Mouse (Mus musculus) liver, adult 2 months (tissue): Measurements from ENCODE around the gene Inhbc. TPM values are rescaled to one million over a fixed set of nuclear protein-coding genes. Genes with fewer than 3 reads are reported as not detected.

ENCODE experiments used
- DNase-seq: peaks from one replicate; pipeline ENCODE4 v3.0.0-alpha.2; 2011; ENCODE audit warnings: low read depth, low spot score; ENCODE audit errors: extremely low read depth
- H3K27ac ChIP-seq: fragments of 200-500 bp; replicated peaks from 2 replicates; pipeline ENCODE4 v1.5.1; 2012; ENCODE audit warnings: low read depth, mild to moderate bottlenecking, control low read depth, inconsistent platforms, low read length; ENCODE audit not compliant: insufficient read depth
- H3K27me3 ChIP-seq: fragments of 200-500 bp; 2 replicates; pipeline ENCODE4 v1.6.1; 2012; ENCODE audit warnings: mild to moderate bottlenecking, moderate library complexity, low read length, inconsistent platforms; ENCODE audit not compliant: control insufficient read depth, insufficient read depth
- H3K36me3 ChIP-seq: fragments of 200-500 bp; 2 replicates; pipeline ENCODE4 v1.6.1; 2012; ENCODE audit warnings: low read length, inconsistent platforms; ENCODE audit not compliant: control insufficient read depth, insufficient read depth
- H3K4me1 ChIP-seq: fragments of 200-500 bp; 2 replicates; pipeline ENCODE4 v1.6.1; 2011; ENCODE audit warnings: low read length; ENCODE audit not compliant: control insufficient read depth, insufficient read depth
- H3K4me3 ChIP-seq: fragments of 200-500 bp; 2 replicates; pipeline ENCODE4 v1.5.1; 2011; ENCODE audit warnings: low read depth, mild to moderate bottlenecking, control low read depth, low read length, moderate library complexity; ENCODE audit not compliant: insufficient read depth
- H3K79me2 ChIP-seq: fragments of 200-500 bp; 2 replicates; pipeline ENCODE4 v1.6.1; 2012; ENCODE audit warnings: inconsistent platforms, mild to moderate bottlenecking, low read length, moderate library complexity; ENCODE audit not compliant: control insufficient read depth, insufficient read depth
- H3K9ac ChIP-seq: fragments of 200-500 bp; 2 replicates; pipeline ENCODE4 v1.6.1; 2012; ENCODE audit warnings: low read depth, mild to moderate bottlenecking, control low read depth, inconsistent platforms, low read length
- CTCF ChIP-seq: fragments of 200-500 bp; IDR thresholded peaks from 2 replicates; pipeline ENCODE4 v1.5.1; 2011; ENCODE audit warnings: low read depth, low read length, control low read depth
- POLR2A ChIP-seq: fragments of 200-500 bp; IDR thresholded peaks from 2 replicates; pipeline ENCODE4 v1.6.1; 2011; ENCODE audit warnings: low read length, control low read depth; ENCODE audit not compliant: insufficient read depth; ENCODE audit errors: extremely low read depth
- WGBS: fragments of 180-500 bp; shearing (Covaris S2); methylation state at CpG from one replicate; pipeline ENCODE4 v1.1.7; 2018; 5-methylcytosine and 5-hydroxymethylcytosine counted together
- polyA plus RNA-seq: library from polyadenylated mRNA; depleted of rRNA; stranded (reverse); fragments of >200 nt; gene quantifications from 2 replicates; pipeline ENCODE4 v1.2.3, GENCODE M21; 2012
- total RNA-seq: library from RNA; depleted of rRNA; stranded (reverse); fragments of >200 nt; gene quantifications from 2 replicates; pipeline ENCODE4 v1.2.3, GENCODE M21; 2014

Gene Inhbc
- total and polyA plus RNA-seq, 2 experiments, result 8.2 to 58.0 TPM

DNA sequence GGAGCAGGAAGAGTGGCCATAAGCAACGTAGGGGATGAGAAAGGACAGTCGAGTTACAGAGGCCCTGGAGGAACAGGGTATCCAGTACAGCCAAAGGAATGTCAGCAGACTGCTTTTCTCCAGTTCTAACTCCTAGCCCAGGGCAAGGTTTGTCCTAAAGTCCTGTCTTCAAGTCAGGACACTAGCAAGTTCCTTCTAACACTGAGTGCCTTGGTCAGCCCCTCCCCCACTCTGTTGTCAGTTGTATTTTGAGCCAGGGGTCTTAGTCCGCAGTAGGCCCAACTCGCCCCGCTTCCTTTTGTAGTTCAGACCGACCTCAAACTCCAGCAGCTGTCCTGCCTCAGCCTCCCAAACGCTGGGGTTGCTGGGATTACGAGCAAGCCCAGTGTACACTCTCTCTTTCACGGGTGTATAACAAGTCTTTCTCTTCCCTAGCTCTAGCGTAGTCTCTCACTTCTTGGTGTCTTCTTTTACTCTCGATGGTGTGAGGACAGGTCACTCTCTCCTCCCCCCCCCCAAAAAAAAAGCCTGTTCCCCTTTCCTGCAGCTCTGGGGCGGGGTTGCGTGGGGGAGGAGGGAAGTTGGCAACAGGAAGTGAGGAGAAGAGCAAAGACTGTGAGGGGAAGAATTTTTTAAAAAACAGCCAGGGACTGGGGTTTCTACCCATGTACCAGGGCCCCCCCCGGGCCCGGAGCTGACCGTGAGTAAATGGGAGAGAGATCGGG, 46.9 kb downstream of the Inhbc start:
- TF ChIP-seq POLR2A (no peak), CTCF (no peak)
- 67% methylated on average over 17 of the region's 17 CpGs for WGBS
- H3K27ac ChIP-seq, result peak overlapping the region; percentile 64
- peaks cover 14% of the 10 kb centered on the region for H3K27me3 ChIP-seq
- no peak for DNase-seq
- peak overlapping the region; percentile 8; the same call in 1 of the 2 replicates for H3K9ac ChIP-seq
- no peaks in the 10 kb centered on the region for H3K36me3 ChIP-seq
- H3K79me2 ChIP-seq, result 0 out of 2 replicates have a peak, but pooled peaks cover 2% of the 10 kb centered on the region
- H3K4me1 ChIP-seq, result peaks cover 7% of the 10 kb centered on the region; the same call in 1 of the 2 replicates
- peak overlapping the region; percentile 37 for H3K4me3 ChIP-seq

DNA sequence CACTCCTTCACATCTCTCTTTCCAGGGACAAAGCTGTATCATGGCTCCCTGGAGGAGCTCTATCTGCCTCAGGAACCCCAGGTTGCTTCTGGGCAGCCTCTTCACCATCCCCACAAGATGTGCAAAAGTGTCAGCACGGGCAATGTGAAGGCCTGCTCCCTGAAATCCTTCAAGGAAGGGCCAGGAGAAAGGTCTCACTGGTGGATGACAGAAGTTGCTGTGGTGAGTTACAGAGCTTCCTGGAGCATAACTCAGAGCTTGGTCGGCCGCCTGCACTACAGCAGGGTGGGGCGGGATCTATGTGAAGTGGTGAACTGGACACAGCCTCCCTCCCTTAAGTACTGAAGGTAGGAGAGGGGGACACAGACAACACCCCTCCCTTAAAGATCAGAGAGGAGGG, 47.6 kb downstream of the Inhbc start:
- 75% methylated on average over 4 of the region's 4 CpGs for WGBS
- Histone ChIP-seq H3K27ac (peak overlapping the region; percentile 64), H3K36me3 (no peaks in the 10 kb centered on the region), H3K4me1 (peaks cover 7% of the 10 kb centered on the region; the same call in 1 of the 2 replicates), H3K4me3 (no peak overlapping the region), H3K9ac (0 out of 2 replicates have a peak overlapping the region, but pooled peaks have one; percentile 8), H3K79me2 (0 out of 2 replicates have a peak, but pooled peaks cover 2% of the 10 kb centered on the region), H3K27me3 (peaks cover 14% of the 10 kb centered on the region)
- TF ChIP-seq CTCF, result no peak
- TF ChIP-seq POLR2A, result no peak
- no peak for DNase-seq

- Histone ChIP-seq H3K36me3 (no peaks in the 10 kb centered on the region), H3K4me1 (peaks cover 7% of the 10 kb centered on the region; the same call in 1 of the 2 replicates), H3K9ac (no peak overlapping the region), H3K79me2 (0 out of 2 replicates have a peak, but pooled peaks cover 2% of the 10 kb centered on the region), H3K27me3 (peaks cover 14% of the 10 kb centered on the region), H3K27ac (no peak overlapping the region), H3K4me3 (no peak overlapping the region)
- TF ChIP-seq POLR2A (no peak), CTCF (no peak)
- no peak for DNase-seq
- WGBS, result 83% methylated on average over 13 of the region's 13 CpGs
Observed at GRCm38 (mm10) chr10:127322178-127322577, 48.1 kb downstream of the Inhbc start.

DNA sequence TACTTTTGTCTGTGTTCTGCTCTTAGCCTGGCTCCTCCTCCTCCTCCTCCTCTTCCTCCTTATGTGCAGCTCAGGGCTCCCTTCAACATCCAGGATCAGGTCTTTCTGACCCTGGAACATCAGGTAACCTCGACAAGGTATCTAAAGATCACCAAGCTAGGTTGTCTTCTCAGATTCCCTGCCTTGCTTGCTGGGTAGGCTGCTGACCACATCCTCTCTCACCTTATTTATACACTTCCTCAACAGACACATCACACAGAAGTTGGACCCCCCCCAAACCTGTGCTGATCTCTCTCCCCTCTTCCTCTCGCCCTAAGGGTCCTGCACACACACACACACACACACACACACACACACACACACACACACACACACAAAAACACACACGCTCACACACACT, 48.6 kb downstream of the Inhbc start, which contains the start of gene Arhgap9:
TSS of gene Arhgap9 (plus strand) at position 344 of the 400 bp plus-strand sequence.
- peaks cover 7% of the 10 kb centered on the region; the same call in 1 of the 2 replicates for H3K4me1 ChIP-seq
- DNase-seq, result no peak
- no peak within 1 kb of the TSS for H3K9ac ChIP-seq
- H3K4me3 ChIP-seq, result no peak within 1 kb of the TSS
- H3K27me3 ChIP-seq, result peaks cover 10% of the 10 kb centered on the region
- H3K36me3 ChIP-seq, result no peaks in the 10 kb centered on the region
- H3K27ac ChIP-seq, result no peak within 1 kb of the TSS; the same call in 1 of the 2 replicates
- 76% methylated on average over 3 of the region's 3 CpGs for WGBS
- TF ChIP-seq CTCF, result no peak
- no peak for TF ChIP-seq POLR2A
- 0 out of 2 replicates have a peak, but pooled peaks cover 2% of the 10 kb centered on the region for H3K79me2 ChIP-seq

GRCm38 (mm10) chr10:127319969-127320368, 50.3 kb downstream of the Inhbc start:
- TF ChIP-seq POLR2A (no peak), CTCF (no peak)
- no peak overlapping the region for H3K4me3 ChIP-seq
- H3K4me1 ChIP-seq, result no peaks in the 10 kb centered on the region
- H3K9ac ChIP-seq, result no peak overlapping the region
- H3K27ac ChIP-seq, result no peak overlapping the region
- WGBS, result 70% methylated on average over 7 of the region's 7 CpGs
- DNase-seq, result no peak
- no peaks in the 10 kb centered on the region for H3K36me3 ChIP-seq
- no peaks in the 10 kb centered on the region for H3K79me2 ChIP-seq
- H3K27me3 ChIP-seq, result no peaks in the 10 kb centered on the region

DNA sequence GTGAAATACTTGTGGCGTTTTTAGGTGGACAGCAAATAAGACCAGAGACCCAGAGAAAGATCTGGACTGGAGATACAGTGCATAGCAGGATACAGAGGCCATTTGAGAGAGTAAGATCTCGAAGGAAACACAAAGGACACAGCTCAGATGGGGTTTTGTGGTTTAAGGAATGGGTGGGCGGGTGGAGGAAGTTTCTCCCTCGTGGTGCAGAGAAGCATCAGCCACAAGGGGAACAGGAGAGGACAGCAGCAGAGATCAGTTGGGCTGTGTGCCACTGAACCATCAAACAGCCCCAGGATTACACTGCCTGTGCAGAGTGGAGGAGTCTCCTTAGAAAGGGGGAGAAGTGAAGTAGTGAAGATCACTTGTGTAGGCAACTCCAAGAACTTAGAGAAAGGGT, 52.2 kb downstream of the Inhbc start:
- Histone ChIP-seq H3K9ac (no peak overlapping the region), H3K4me3 (no peak overlapping the region), H3K79me2 (no peaks in the 10 kb centered on the region), H3K27ac (no peak overlapping the region), H3K4me1 (peaks cover 2% of the 10 kb centered on the region), H3K36me3 (no peaks in the 10 kb centered on the region), H3K27me3 (no peaks in the 10 kb centered on the region)
- no peak for TF ChIP-seq CTCF
- 64% methylated on average over 4 of the region's 4 CpGs for WGBS
- DNase-seq, result no peak
